Mouse (Mus musculus): Measurements from ENCODE around the gene Zfp846. TPM values are rescaled to one million over a fixed set of nuclear protein-coding genes. Genes with fewer than 3 reads are reported as not detected.

Zfp846 gene
- polyA plus RNA-seq, 1 experiment from 2014 or later: 9.8 TPM

DNA sequence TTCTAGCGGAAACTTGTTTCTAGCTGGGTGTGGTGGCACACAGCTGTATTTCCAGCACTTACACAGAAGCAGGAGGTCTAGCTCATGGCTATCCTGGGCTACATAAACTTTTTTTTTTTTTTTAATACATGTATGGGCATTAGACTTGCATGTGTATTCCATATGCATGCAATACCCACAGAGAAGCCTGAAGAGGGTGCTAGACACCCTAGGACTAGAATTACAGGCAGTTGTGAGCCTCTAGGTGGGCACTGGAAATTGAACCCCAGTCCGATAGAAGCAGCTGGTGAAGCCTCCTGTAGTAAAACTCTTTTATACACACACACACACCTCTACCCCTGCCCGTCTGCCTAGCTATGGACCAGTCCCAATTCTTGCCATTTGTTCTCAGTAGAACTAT, 72.8 kb downstream of the Zfp846 start:
- peaks cover 13% of the 10 kb centered on the region; the same call in 1 of the 2 replicates for H3K36me3 ChIP-seq (ENCODE audit: control insufficient read depth, insufficient read depth, low read length)
- 85% methylated on average over 3 of the region's 3 CpGs for WGBS (ENCODE audit: insufficient replicate concordance)
- no peak for ATAC-seq (replicated peaks; ENCODE audit: insufficient number of reproducible peaks, low FRiP score, low TSS enrichment)
- H3K9me3 ChIP-seq (replicated peaks; ENCODE audit: control insufficient read depth, low read length): no peaks in the 10 kb centered on the region
- no peak overlapping the region for H3K27ac ChIP-seq (ENCODE audit: low read depth, low read length)
- H3K4me1 ChIP-seq (ENCODE audit: control insufficient read depth, insufficient read depth, low read length): 0 out of 2 replicates have a peak, but pooled peaks cover 16% of the 10 kb centered on the region
- H3K27me3 ChIP-seq (ENCODE audit: control insufficient read depth, insufficient read depth, low read length): no peaks in the 10 kb centered on the region
- no peak overlapping the region for H3K9ac ChIP-seq (ENCODE audit: low read depth, low read length)
- no peak overlapping the region for H3K4me2 ChIP-seq
- H3K4me3 ChIP-seq (ENCODE audit: low read depth, low read length): no peak overlapping the region

Other genes with a start within 250 kb of the Zfp846 start
- 0.10 TPM in 1 of 2 replicates, not detected in the other for gene Olfr18, start 245.2 kb upstream of the Zfp846 start, polyA plus RNA-seq (2014; fragmentation: Nextera tagmentation; extraction: Ambion mirVana)
- gene Zfp560, start 196.1 kb upstream of the Zfp846 start, polyA plus RNA-seq (2014; fragmentation: Nextera tagmentation; extraction: Ambion mirVana): 26.0 and 27.0 TPM in 2 replicates
- 14.1 and 16.4 TPM in 2 replicates for gene Zfp26, start 121.1 kb upstream of the Zfp846 start, polyA plus RNA-seq (2014; fragmentation: Nextera tagmentation; extraction: Ambion mirVana)
- gene Zfp426, start 88.5 kb upstream of the Zfp846 start, polyA plus RNA-seq (2014; fragmentation: Nextera tagmentation; extraction: Ambion mirVana): 16.4 and 17.1 TPM in 2 replicates
- gene Zfp266, start 59.9 kb upstream of the Zfp846 start, polyA plus RNA-seq (2014; fragmentation: Nextera tagmentation; extraction: Ambion mirVana): 50.7 and 56.7 TPM in 2 replicates
- 330 and 338 TPM in 2 replicates for gene Ubl5, start 61.6 kb downstream of the Zfp846 start, polyA plus RNA-seq (2014; fragmentation: Nextera tagmentation; extraction: Ambion mirVana)
- 12.5 and 13.5 TPM in 2 replicates for gene Fbxl12, start 63.5 kb downstream of the Zfp846 start, polyA plus RNA-seq (2014; fragmentation: Nextera tagmentation; extraction: Ambion mirVana)
- gene Pin1, start 70.8 kb downstream of the Zfp846 start, polyA plus RNA-seq (2014; fragmentation: Nextera tagmentation; extraction: Ambion mirVana): 53.1 and 54.6 TPM in 2 replicates
- gene Olfm2, start 165.1 kb downstream of the Zfp846 start, polyA plus RNA-seq (2014; fragmentation: Nextera tagmentation; extraction: Ambion mirVana): 1.4 and 2.3 TPM in 2 replicates
- 0.04 TPM in 1 of 2 replicates, not detected in the other for gene Col5a3, start 233.8 kb downstream of the Zfp846 start, polyA plus RNA-seq (2014; fragmentation: Nextera tagmentation; extraction: Ambion mirVana)
- not detected in 2 replicates for gene Rdh8, start 237.2 kb downstream of the Zfp846 start, polyA plus RNA-seq (2014; fragmentation: Nextera tagmentation; extraction: Ambion mirVana)